ENCODE assay signal across 21 mouse cellular contexts in the genomic region with DNA sequence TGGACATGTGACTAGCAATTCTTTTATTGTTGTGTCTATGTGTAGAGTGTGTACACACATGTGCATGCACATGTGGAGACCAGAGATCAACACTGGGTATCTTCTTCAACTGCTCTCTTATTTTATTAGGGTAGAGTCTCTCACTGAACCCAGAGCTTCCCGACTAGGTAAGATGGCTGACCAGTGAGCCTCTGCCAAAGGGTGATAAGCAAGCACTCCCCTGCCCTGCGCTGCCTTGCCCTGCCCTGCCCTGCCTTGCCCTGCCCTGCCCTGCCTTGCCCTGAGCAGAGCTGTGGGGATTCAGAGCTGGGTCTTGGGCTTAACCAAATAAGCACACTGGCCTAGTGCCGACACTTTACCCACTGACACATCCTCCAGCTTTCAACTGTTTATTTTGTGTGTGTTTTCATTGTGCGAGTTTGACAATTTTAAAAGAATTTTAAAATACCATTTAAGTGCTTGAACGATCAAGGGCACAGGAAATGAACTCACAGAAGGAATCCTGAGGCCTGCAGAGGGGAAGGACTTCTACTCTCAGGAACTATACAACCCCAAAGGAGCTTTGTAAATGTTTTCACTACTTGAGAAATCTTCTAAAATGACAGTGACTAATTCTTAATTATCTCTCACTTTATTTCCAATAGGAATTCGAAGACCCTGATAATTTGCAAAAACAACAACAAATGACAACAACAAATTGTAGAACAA. TPM values are rescaled to one million over a fixed set of nuclear protein-coding genes. Genes with fewer than 3 reads are reported as not detected.
A peak's percentile ranks its signal among the peaks of the same experiment; 100 is the strongest.
DNase-seq lines count a peak whose midpoint lies in the region; ATAC-seq and TF ChIP-seq lines count a peak whose summit lies in the region.
"Had no signal": no experiment of that assay in that cellular context is flagged by ENCODE, and none has a peak within 500 bp of the region (broad histone marks: within the 10 kb centered on the region; RNA-seq: fewer than 3 reads in every experiment).

No protein-coding gene starts in this region.

- no peaks in the 10 kb centered on the region for H3K27me3 ChIP-seq in liver, embryonic 14.5 days (ENCODE audit: control insufficient read depth, insufficient read depth, low read length)
- no peaks in the 10 kb centered on the region for H3K27me3 ChIP-seq in spleen, adult 2 months (ENCODE audit: control insufficient read depth, insufficient read depth, low read length)
- no peaks in the 10 kb centered on the region for H3K27me3 ChIP-seq in hindbrain, embryonic 13.5 days
- H3K27me3 ChIP-seq in forebrain, embryonic 11.5 days (ENCODE audit: control insufficient read depth, insufficient read depth, low read length) = no peaks in the 10 kb centered on the region
- no peaks in the 10 kb centered on the region for H3K27me3 ChIP-seq in lung, postnatal 0 days (replicated peaks; ENCODE audit: insufficient read depth, low read length)
- H3K27me3 ChIP-seq: heart, embryonic 13.5 days; midbrain, embryonic 15.5 days; Patski had no signal

- TF ChIP-seq EP300 in liver, embryonic 14.5 days (IDR thresholded peaks at IDR 0.05; ENCODE audit: low read depth) = no peak; the same call in none of the 2 replicates
- no peak for TF ChIP-seq EP300 in lung, postnatal 0 days (IDR thresholded peaks at IDR 0.05)

- ATAC-seq in erythroblast, adult 5-6 weeks (replicated peaks; ENCODE audit: low FRiP score, poor library complexity, severe bottlenecking) = peak; percentile 92
- peak; percentile 99 for ATAC-seq in liver, embryonic 14.5 days (ENCODE audit: insufficient read depth)
- ATAC-seq in hindbrain, embryonic 13.5 days (ENCODE audit: low FRiP score) = no peak
- ATAC-seq in forebrain, embryonic 11.5 days (replicated peaks; ENCODE audit: low FRiP score) = no peak
- no peak for ATAC-seq in lung, postnatal 0 days
- ATAC-seq in CD4-positive, CD25-positive, alpha-beta regulatory T cell, adult 4 months = no peak
- ATAC-seq: activated CD4-positive, CD25-positive, alpha-beta regulatory T cell, adult 4 months; forebrain, embryonic 16.5 days; midbrain, embryonic 15.5 days; Patski had no signal

- DNase-seq in liver, embryonic 14.5 days (ENCODE audit: low read depth in 3 of 3, low spot score in 3 of 3) = peak; percentile 74 to 76 (median 75)
- no peak for DNase-seq in spleen, adult 2 months (ENCODE audit: low read depth in 1 of 2, low spot score in 2 of 2)
- no peak for DNase-seq in forebrain, embryonic 11.5 days (ENCODE audit: low spot score)
- no peak for DNase-seq in lung, postnatal 0 days (ENCODE audit: low spot score)
- DNase-seq: adrenal gland, postnatal 36 days; B cell, adult 2 months; cerebellum, adult 11 months; cerebellum, postnatal 25 days; lung, adult 2 months; thymus, postnatal 14 days had no signal

- peaks cover 73% of the 10 kb centered on the region for H3K36me3 ChIP-seq in liver, embryonic 14.5 days (replicated peaks; ENCODE audit: control insufficient read depth, insufficient read depth, low read depth)
- peaks cover 51% of the 10 kb centered on the region for H3K36me3 ChIP-seq in spleen, adult 2 months (ENCODE audit: control insufficient read depth, insufficient read depth, low read length)
- H3K36me3 ChIP-seq in hindbrain, embryonic 13.5 days = peaks cover 98% of the 10 kb centered on the region
- no peaks in the 10 kb centered on the region; the same call in 1 of the 2 replicates for H3K36me3 ChIP-seq in forebrain, embryonic 11.5 days (ENCODE audit: control insufficient read depth, insufficient read depth, low read length)
- peaks cover 56% of the 10 kb centered on the region; the same call in 1 of the 2 replicates for H3K36me3 ChIP-seq in lung, postnatal 0 days (ENCODE audit: insufficient read depth, low read length)

- H3K4me2 ChIP-seq in liver, embryonic 14.5 days (ENCODE audit: low read depth) = peak overlapping the region; percentile 67
- no peak overlapping the region for H3K4me2 ChIP-seq in hindbrain, embryonic 13.5 days
- H3K4me2 ChIP-seq in forebrain, embryonic 11.5 days (ENCODE audit: low read depth, low read length, severe bottlenecking) = no peak overlapping the region
- no peak overlapping the region for H3K4me2 ChIP-seq in lung, postnatal 0 days (replicated peaks; ENCODE audit: low read depth, low read length)
- H3K4me2 ChIP-seq: heart, embryonic 13.5 days; midbrain, embryonic 15.5 days had no signal

- no peak overlapping the region for H3K4me3 ChIP-seq in bone marrow, adult 2 months (replicated peaks; ENCODE audit: control insufficient read depth, low read depth, low read length)
- no peak overlapping the region for H3K4me3 ChIP-seq in liver, embryonic 14.5 days (ENCODE audit: insufficient read depth in 1 of 2, low read depth in 2 of 2, low read length in 2 of 2)
- H3K4me3 ChIP-seq in spleen, adult 2 months (ENCODE audit: extremely low read depth, insufficient read depth, insufficient read length) = no peak overlapping the region
- H3K4me3 ChIP-seq in hindbrain, embryonic 13.5 days = no peak overlapping the region
- H3K4me3 ChIP-seq in forebrain, embryonic 11.5 days (ENCODE audit: low read depth, low read length) = no peak overlapping the region
- H3K4me3 ChIP-seq in lung, postnatal 0 days (ENCODE audit: low read depth, low read length) = no peak overlapping the region
- H3K4me3 ChIP-seq: heart, embryonic 13.5 days; limb, embryonic 10.5 days; midbrain, embryonic 15.5 days had no signal

- TF ChIP-seq CTCF in bone marrow, adult 2 months (IDR thresholded peaks at IDR 0.05; ENCODE audit: control insufficient read depth, insufficient read depth, low read length) = no peak
- 0 out of 2 replicates have a peak, but pooled peaks have one; percentile 4 for TF ChIP-seq CTCF in liver, embryonic 14.5 days (IDR thresholded peaks at IDR 0.05; ENCODE audit: low read depth)
- no peak for TF ChIP-seq CTCF in spleen, adult 2 months (IDR thresholded peaks at IDR 0.05; ENCODE audit: extremely low read depth, insufficient read depth, insufficient read length, insufficient replicate concordance)
- TF ChIP-seq CTCF in lung, postnatal 0 days (IDR thresholded peaks at IDR 0.05) = no peak

- TF ChIP-seq POLR2A in bone marrow, adult 2 months (IDR thresholded peaks at IDR 0.05; ENCODE audit: borderline replicate concordance, control insufficient read depth, low read depth, low read length) = no peak; the same call in 1 of the 2 replicates
- no peak for TF ChIP-seq POLR2A in spleen, adult 2 months (IDR thresholded peaks at IDR 0.05; ENCODE audit: low read depth, low read length)

- WGBS in bone marrow, adult 2 months = 64% methylated on average over 6 of the region's 6 CpGs
- WGBS in liver, embryonic 14.5 days (ENCODE audit: insufficient replicate concordance) = 28% methylated on average over 6 of the region's 6 CpGs
- 73% methylated on average over 6 of the region's 6 CpGs for WGBS in spleen, adult 2 months
- 87% methylated on average over 6 of the region's 6 CpGs for WGBS in hindbrain, embryonic 13.5 days
- WGBS in forebrain, embryonic 11.5 days = 90% methylated on average over 6 of the region's 6 CpGs
- WGBS in lung, postnatal 0 days = 57% methylated on average over 6 of the region's 6 CpGs

- H3K4me1 ChIP-seq in bone marrow, adult 2 months (ENCODE audit: control insufficient read depth, insufficient read depth, low read length) = peaks cover 4% of the 10 kb centered on the region; the same call in 1 of the 2 replicates
- H3K4me1 ChIP-seq in liver, embryonic 14.5 days (replicated peaks; ENCODE audit: control insufficient read depth in 2 of 2, insufficient read depth in 2 of 2, low read length in 1 of 2) = peaks cover 31 to 41% of the 10 kb centered on the region in 2 experiments
- H3K4me1 ChIP-seq in spleen, adult 2 months (ENCODE audit: control insufficient read depth, insufficient read depth, insufficient read length) = no peaks in the 10 kb centered on the region
- no peaks in the 10 kb centered on the region for H3K4me1 ChIP-seq in hindbrain, embryonic 13.5 days (replicated peaks)
- no peaks in the 10 kb centered on the region for H3K4me1 ChIP-seq in forebrain, embryonic 11.5 days (replicated peaks; ENCODE audit: control insufficient read depth, insufficient read depth, low read length)
- no peaks in the 10 kb centered on the region for H3K4me1 ChIP-seq in lung, postnatal 0 days (ENCODE audit: insufficient read depth, low read depth, low read length)
- H3K4me1 ChIP-seq: heart, embryonic 13.5 days; limb, embryonic 10.5 days; midbrain, embryonic 15.5 days had no signal

- H3K9me3 ChIP-seq in liver, embryonic 14.5 days (ENCODE audit: control insufficient read depth, low read length) = no peaks in the 10 kb centered on the region
- H3K9me3 ChIP-seq in hindbrain, embryonic 13.5 days = no peaks in the 10 kb centered on the region
- no peaks in the 10 kb centered on the region for H3K9me3 ChIP-seq in forebrain, embryonic 11.5 days (ENCODE audit: control insufficient read depth, low read length)
- H3K9me3 ChIP-seq in lung, postnatal 0 days (ENCODE audit: low read length) = no peaks in the 10 kb centered on the region
- H3K9me3 ChIP-seq: heart, embryonic 13.5 days; limb, embryonic 10.5 days; midbrain, embryonic 15.5 days had no signal

- peak overlapping the region; percentile 37 for H3K27ac ChIP-seq in bone marrow, adult 2 months (ENCODE audit: control insufficient read depth, insufficient read depth, low read depth, low read length, poor library complexity)
- H3K27ac ChIP-seq in liver, embryonic 14.5 days = peak overlapping the region; percentile 92
- H3K27ac ChIP-seq in spleen, adult 2 months (ENCODE audit: insufficient read depth, low read length) = peak overlapping the region; percentile 21; the same call in 1 of the 2 replicates
- H3K27ac ChIP-seq in hindbrain, embryonic 13.5 days = no peak overlapping the region
- no peak overlapping the region for H3K27ac ChIP-seq in forebrain, embryonic 11.5 days (ENCODE audit: low read depth, low read length)
- H3K27ac ChIP-seq in lung, postnatal 0 days (ENCODE audit: low read length) = no peak overlapping the region
- H3K27ac ChIP-seq: heart, embryonic 13.5 days; limb, embryonic 10.5 days; macrophage; midbrain, embryonic 15.5 days had no signal

- no peak overlapping the region; the same call in 1 of the 2 replicates for H3K9ac ChIP-seq in liver, embryonic 14.5 days (replicated peaks)
- no peak overlapping the region for H3K9ac ChIP-seq in hindbrain, embryonic 13.5 days
- no peak overlapping the region for H3K9ac ChIP-seq in forebrain, embryonic 11.5 days (ENCODE audit: low read length)
- H3K9ac ChIP-seq in lung, postnatal 0 days (replicated peaks; ENCODE audit: low read depth) = no peak overlapping the region
- H3K9ac ChIP-seq: heart, embryonic 13.5 days; midbrain, embryonic 15.5 days had no signal

RNA-seq across cellular contexts. Expression of gene Trappc10, which starts 27.9 kb away (rescaled TPM):
- polyA plus RNA-seq in bone marrow, adult 2 months (2011; ENCODE audit: insufficient read depth, insufficient read length, low replicate concordance, missing spikeins) = 19.5 and 31.8 TPM in 2 replicates
- 48.3 and 50.0 TPM in 2 replicates for total RNA-seq in erythroblast, adult 5-6 weeks (2015; ENCODE audit: low replicate concordance)
- 37.9 and 41.1 TPM in 2 replicates for total RNA-seq in erythroblast, adult 5-6 weeks (2017; ENCODE audit: low replicate concordance)
- polyA plus RNA-seq in liver, embryonic 14.5 days (2012; rRNA removed) = 19.8 and 20.1 TPM in 2 replicates
- polyA plus RNA-seq in liver, embryonic 14.5 days (2014; fragmentation: Nextera tagmentation; extraction: Ambion mirVana) = 15.8 and 20.5 TPM in 2 replicates
- 41.8 and 45.9 TPM in 2 replicates for polyA plus RNA-seq in spleen, adult 2 months (2012; rRNA removed)
- polyA plus RNA-seq in hindbrain, embryonic 13.5 days (2015; fragmentation: Nextera tagmentation; extraction: Ambion mirVana) = 23.1 and 24.7 TPM in 2 replicates
- polyA plus RNA-seq in forebrain, embryonic 11.5 days (2014; fragmentation: Nextera tagmentation; extraction: Ambion mirVana) = 15.5 and 19.9 TPM in 2 replicates
- polyA plus RNA-seq in lung, postnatal 0 days (2015; fragmentation: Nextera tagmentation; extraction: Ambion mirVana) = 19.2 and 19.9 TPM in 2 replicates
- 1 to 10 TPM; 4.9 to 9.0 TPM for polyA plus RNA-seq in CD4-positive, CD25-positive, alpha-beta regulatory T cell, adult 4 months (2017; shearing (Covaris generic))

RNA-seq across cellular contexts. Expression of gene Pwp2, which starts 31.6 kb away (rescaled TPM):
- polyA plus RNA-seq in bone marrow, adult 2 months (2011; ENCODE audit: insufficient read depth, insufficient read length, low replicate concordance, missing spikeins) = 7.2 and 13.9 TPM in 2 replicates
- 0.19 TPM in 1 of 2 replicates, not detected in the other for total RNA-seq in erythroblast, adult 5-6 weeks (2015; ENCODE audit: low replicate concordance)
- total RNA-seq in erythroblast, adult 5-6 weeks (2017; ENCODE audit: low replicate concordance) = 5.5 and 5.9 TPM in 2 replicates
- 6.1 and 7.5 TPM in 2 replicates for polyA plus RNA-seq in liver, embryonic 14.5 days (2012; rRNA removed)
- 7.2 and 9.6 TPM in 2 replicates for polyA plus RNA-seq in liver, embryonic 14.5 days (2014; fragmentation: Nextera tagmentation; extraction: Ambion mirVana)
- polyA plus RNA-seq in spleen, adult 2 months (2012; rRNA removed) = 11.2 and 11.7 TPM in 2 replicates
- polyA plus RNA-seq in hindbrain, embryonic 13.5 days (2015; fragmentation: Nextera tagmentation; extraction: Ambion mirVana) = 15.5 and 17.3 TPM in 2 replicates
- polyA plus RNA-seq in forebrain, embryonic 11.5 days (2014; fragmentation: Nextera tagmentation; extraction: Ambion mirVana) = 23.7 and 28.4 TPM in 2 replicates
- polyA plus RNA-seq in lung, postnatal 0 days (2015; fragmentation: Nextera tagmentation; extraction: Ambion mirVana) = 5.8 and 6.4 TPM in 2 replicates
- 10 to 100 TPM; 13.4 to 29.5 TPM for polyA plus RNA-seq in CD4-positive, CD25-positive, alpha-beta regulatory T cell, adult 4 months (2017; shearing (Covaris generic))

RNA-seq across cellular contexts. Expression of gene D10Jhu81e, which starts 46.9 kb away (rescaled TPM):
- 25.3 and 31.3 TPM in 2 replicates for polyA plus RNA-seq in bone marrow, adult 2 months (2011; ENCODE audit: insufficient read depth, insufficient read length, low replicate concordance, missing spikeins)
- 13.6 and 14.6 TPM in 2 replicates for total RNA-seq in erythroblast, adult 5-6 weeks (2015; ENCODE audit: low replicate concordance)
- 11.8 and 18.5 TPM in 2 replicates for total RNA-seq in erythroblast, adult 5-6 weeks (2017; ENCODE audit: low replicate concordance)
- polyA plus RNA-seq in liver, embryonic 14.5 days (2012; rRNA removed) = 34.1 and 39.1 TPM in 2 replicates
- polyA plus RNA-seq in liver, embryonic 14.5 days (2014; fragmentation: Nextera tagmentation; extraction: Ambion mirVana) = 11.7 and 15.6 TPM in 2 replicates
- polyA plus RNA-seq in spleen, adult 2 months (2012; rRNA removed) = 68.7 and 105 TPM in 2 replicates
- 20.3 and 21.8 TPM in 2 replicates for polyA plus RNA-seq in hindbrain, embryonic 13.5 days (2015; fragmentation: Nextera tagmentation; extraction: Ambion mirVana)
- polyA plus RNA-seq in forebrain, embryonic 11.5 days (2014; fragmentation: Nextera tagmentation; extraction: Ambion mirVana) = 14.0 and 16.3 TPM in 2 replicates
- polyA plus RNA-seq in lung, postnatal 0 days (2015; fragmentation: Nextera tagmentation; extraction: Ambion mirVana) = 24.8 and 27.0 TPM in 2 replicates
- 10 to 100 TPM in 1 of 2 experiments, 1 to 10 TPM in 1; 7.5 to 42.9 TPM for polyA plus RNA-seq in CD4-positive, CD25-positive, alpha-beta regulatory T cell, adult 4 months (2017; shearing (Covaris generic))

Comparison
In these comparisons a context has a peak if more than half of its experiments do, and no peak if none do; other contexts are left out.
1. H3K27ac ChIP-seq: peak in bone marrow, adult 2 months (single experiment), liver, embryonic 14.5 days (single experiment) and spleen, adult 2 months (single experiment); none in hindbrain, embryonic 13.5 days (single experiment), forebrain, embryonic 11.5 days (single experiment) and lung, postnatal 0 days (single experiment).
2. ATAC-seq: peak in erythroblast, adult 5-6 weeks (single experiment) and liver, embryonic 14.5 days (single experiment); none in hindbrain, embryonic 13.5 days (single experiment), forebrain, embryonic 11.5 days (single experiment), lung, postnatal 0 days (single experiment) and CD4-positive, CD25-positive, alpha-beta regulatory T cell, adult 4 months (single experiment).
3. DNase-seq: peak in liver, embryonic 14.5 days (3 of 3); none in spleen, adult 2 months (0 of 2), forebrain, embryonic 11.5 days (single experiment) and lung, postnatal 0 days (single experiment).